Mouse (Mus musculus) urinary bladder, postnatal 14 days (tissue): ENCODE data around the gene Tor3a.
"Not testable (repeated sequence)": the region's sequence is repeated elsewhere in the genome, so short reads cannot be mapped to it uniquely, and the experiment has no call there.

Experiments used
- DNase-seq: peaks from one replicate; pipeline ENCODE4 v3.0.0; 2021; ENCODE audit warnings: low spot score

The Tor3a gene

GRCm38 (mm10) chr1:156669208-156669983 is 4.8 kb downstream of the Tor3a start:
- DNase-seq: no peak

- no peak for DNase-seq
Observed at GRCm38 (mm10) chr1:156668602-156669001, 5.6 kb downstream of the Tor3a start.

GRCm38 (mm10) chr1:156667141-156667926 is 6.8 kb downstream of the Tor3a start:
- DNase-seq: peak; percentile 48

GRCm38 (mm10) chr1:156665777-156666176 is 8.4 kb downstream of the Tor3a start:
- DNase-seq: no peak

GRCm38 (mm10) chr1:156660660-156661236 is 13.4 kb downstream of the Tor3a start:
- DNase-seq: not testable (repeated sequence)

- peak; percentile 65 for DNase-seq
Observed at GRCm38 (mm10) chr1:156659906-156660659, 14.1 kb downstream of the Tor3a start.

- DNase-seq: no peak
Observed at GRCm38 (mm10) chr1:156658676-156659075, 15.5 kb downstream of the Tor3a start.

GRCm38 (mm10) chr1:156657523-156657922 is 16.6 kb downstream of the Tor3a start:
- no peak for DNase-seq

- no peak for DNase-seq
Observed at GRCm38 (mm10) chr1:156654735-156655530, 19.2 kb downstream of the Tor3a start.

- DNase-seq: no peak
Observed at GRCm38 (mm10) chr1:156652189-156652822, 21.9 kb downstream of the Tor3a start.

GRCm38 (mm10) chr1:156650631-156651030 is 23.5 kb downstream of the Tor3a start:
- no peak for DNase-seq

- no peak for DNase-seq
Observed at GRCm38 (mm10) chr1:156648705-156649104, 25.5 kb downstream of the Tor3a start.

GRCm38 (mm10) chr1:156645971-156646370 is 28.2 kb downstream of the Tor3a start:
- DNase-seq: no peak

- DNase-seq: no peak
Observed at GRCm38 (mm10) chr1:156644780-156645523, 29.2 kb downstream of the Tor3a start.

GRCm38 (mm10) chr1:156644061-156644460 is 30.1 kb downstream of the Tor3a start:
- DNase-seq: no peak

- no peak for DNase-seq
Observed at GRCm38 (mm10) chr1:156642813-156643212, 31.3 kb downstream of the Tor3a start.

GRCm38 (mm10) chr1:156641808-156642207 is 32.3 kb downstream of the Tor3a start:
- no peak for DNase-seq

GRCm38 (mm10) chr1:156640577-156640976 is 33.6 kb downstream of the Tor3a start:
- no peak for DNase-seq

- DNase-seq: no peak
Observed at GRCm38 (mm10) chr1:156639455-156639854, 34.7 kb downstream of the Tor3a start.

- DNase-seq: no peak
Observed at GRCm38 (mm10) chr1:156635148-156635547, 39.0 kb downstream of the Tor3a start.
